Mouse (Mus musculus): Measurements from ENCODE around the gene Islr.

DNA sequence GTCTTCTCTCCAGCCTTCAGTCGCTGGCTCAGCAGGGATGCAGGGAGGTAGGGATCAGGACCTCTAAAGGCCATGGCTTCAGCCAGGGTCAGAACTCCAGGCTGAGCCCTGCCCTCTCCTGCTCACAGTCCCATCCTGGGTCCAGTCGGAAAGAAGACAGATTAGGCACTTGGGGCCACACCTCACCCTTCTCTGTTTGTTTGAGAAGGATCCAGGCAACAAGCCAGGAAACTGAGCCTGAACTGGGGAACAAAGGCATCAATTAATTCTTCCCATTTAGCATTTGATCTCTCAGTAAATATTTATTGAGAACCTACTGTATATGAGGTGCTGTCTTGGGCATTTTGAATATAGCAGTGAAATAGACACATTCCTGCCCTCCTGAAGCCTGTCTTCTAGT lies 85.4 kb downstream of the Islr start, which contains the start of gene Ccdc33:
- TF ChIP-seq POLR2A (IDR thresholded peaks at IDR 0.05; ENCODE audit: extremely low read depth, insufficient read depth, low read length), result no peak
- no peak for TF ChIP-seq CTCF (IDR thresholded peaks at IDR 0.05; ENCODE audit: extremely low read depth, insufficient read depth, low read length)

Data from cortical plate, adult 2 months (tissue).